Comparison of ENCODE assay signal across 8 mouse cellular contexts in the genomic region with DNA sequence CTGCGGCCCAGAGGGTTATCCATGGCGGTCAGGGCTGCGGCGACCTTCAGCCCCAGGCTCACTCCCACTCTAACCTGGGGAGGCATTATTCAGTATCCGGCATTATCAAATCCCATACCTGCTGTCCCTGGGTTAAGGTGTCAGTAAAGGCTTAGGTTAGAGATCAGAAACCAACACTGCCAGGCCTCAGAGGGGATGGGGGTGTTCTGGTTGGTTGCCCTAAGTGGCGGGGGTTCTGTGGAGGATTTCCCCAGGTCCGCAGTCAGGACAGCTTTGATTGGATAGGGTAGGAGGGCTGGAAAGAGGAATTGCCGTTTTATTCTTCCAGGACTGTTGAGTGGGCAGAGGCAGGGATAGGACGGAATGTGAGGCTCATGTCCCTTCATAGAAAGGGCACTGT. TPM values are rescaled to one million over a fixed set of nuclear protein-coding genes. Genes with fewer than 3 reads are reported as not detected.
DNase-seq lines count a peak whose midpoint lies in the region; ATAC-seq and TF ChIP-seq lines count a peak whose summit lies in the region.

No protein-coding gene starts in this region.

- ATAC-seq in erythroblast, adult 5-6 weeks (replicated peaks; ENCODE audit: low FRiP score, poor library complexity, severe bottlenecking) = no peak
- ATAC-seq in limb, embryonic 15.5 days (ENCODE audit: insufficient number of reproducible peaks, low FRiP score, low TSS enrichment, low read depth) = no peak
- no peak for ATAC-seq in stomach, embryonic 16.5 days (ENCODE audit: insufficient read depth, low FRiP score)
- ATAC-seq in CD4-positive, CD25-positive, alpha-beta regulatory T cell, adult 4 months = no peak

- H3K27me3 ChIP-seq in erythroblast, embryonic 14.5 days (ENCODE audit: control insufficient read depth) = peaks cover 35% of the 10 kb centered on the region
- H3K27me3 ChIP-seq in spleen, adult 2 months (ENCODE audit: control insufficient read depth, insufficient read depth, low read length) = peaks cover 9% of the 10 kb centered on the region
- H3K27me3 ChIP-seq in limb, embryonic 15.5 days = peaks cover 38% of the 10 kb centered on the region
- peaks cover 33% of the 10 kb centered on the region for H3K27me3 ChIP-seq in stomach, embryonic 16.5 days (ENCODE audit: control insufficient read depth, insufficient read depth, low read length)

- TF ChIP-seq CTCF in spleen, adult 2 months (IDR thresholded peaks at IDR 0.05; ENCODE audit: extremely low read depth, insufficient read depth, insufficient read length, insufficient replicate concordance) = no peak

- H3K4me1 ChIP-seq in erythroblast, embryonic 14.5 days (ENCODE audit: control insufficient read depth) = peaks cover 66% of the 10 kb centered on the region
- peaks cover 11% of the 10 kb centered on the region for H3K4me1 ChIP-seq in spleen, adult 2 months (ENCODE audit: control insufficient read depth, insufficient read depth, insufficient read length)
- H3K4me1 ChIP-seq in limb, embryonic 15.5 days = peaks cover 40% of the 10 kb centered on the region
- H3K4me1 ChIP-seq in stomach, embryonic 16.5 days (ENCODE audit: control insufficient read depth, insufficient read depth, low read length) = peaks cover 19% of the 10 kb centered on the region

- peak overlapping the region; percentile 90 for H3K4me2 ChIP-seq in limb, embryonic 15.5 days
- H3K4me2 ChIP-seq in stomach, embryonic 16.5 days (ENCODE audit: low read depth, low read length) = peak overlapping the region; percentile 87

- no peaks in the 10 kb centered on the region for H3K9me3 ChIP-seq in erythroblast, embryonic 14.5 days (ENCODE audit: control insufficient read depth, low read length)
- no peaks in the 10 kb centered on the region for H3K9me3 ChIP-seq in limb, embryonic 15.5 days
- no peaks in the 10 kb centered on the region for H3K9me3 ChIP-seq in stomach, embryonic 16.5 days (replicated peaks; ENCODE audit: control insufficient read depth, low read length)

- no peak for TF ChIP-seq POLR2A in spleen, adult 2 months (IDR thresholded peaks at IDR 0.05; ENCODE audit: low read depth, low read length)

- peaks cover 39% of the 10 kb centered on the region for H3K36me3 ChIP-seq in erythroblast, embryonic 14.5 days (ENCODE audit: control insufficient read depth)
- peaks cover 30% of the 10 kb centered on the region for H3K36me3 ChIP-seq in spleen, adult 2 months (ENCODE audit: control insufficient read depth, insufficient read depth, low read length)
- H3K36me3 ChIP-seq in limb, embryonic 15.5 days = peaks cover 33% of the 10 kb centered on the region
- peaks cover 21% of the 10 kb centered on the region for H3K36me3 ChIP-seq in stomach, embryonic 16.5 days (ENCODE audit: control insufficient read depth, insufficient read depth, low read length)

- peak overlapping the region; percentile 82 for H3K4me3 ChIP-seq in erythroblast, embryonic 14.5 days (replicated peaks)
- peak overlapping the region; percentile 73; the same call in 1 of the 2 replicates for H3K4me3 ChIP-seq in spleen, adult 2 months (ENCODE audit: extremely low read depth, insufficient read depth, insufficient read length)
- peak overlapping the region; percentile 70 for H3K4me3 ChIP-seq in limb, embryonic 15.5 days
- peak overlapping the region; percentile 72 for H3K4me3 ChIP-seq in stomach, embryonic 16.5 days (replicated peaks; ENCODE audit: low read length)

- peak overlapping the region; percentile 71; the same call in 1 of the 2 replicates for H3K9ac ChIP-seq in limb, embryonic 15.5 days
- peak overlapping the region; percentile 90 for H3K9ac ChIP-seq in stomach, embryonic 16.5 days (ENCODE audit: low read length)

- no peak for DNase-seq in spleen, adult 2 months (ENCODE audit: low read depth in 1 of 2, low spot score in 2 of 2)
- DNase-seq in spleen, postnatal 14 days (ENCODE audit: low spot score in 2 of 2) = no peak
- DNase-seq in embryo, embryonic 10 days (ENCODE audit: low spot score) = no peak

- no peak overlapping the region for H3K27ac ChIP-seq in spleen, adult 2 months (ENCODE audit: insufficient read depth, low read length)
- peak overlapping the region; percentile 89 for H3K27ac ChIP-seq in limb, embryonic 15.5 days
- peak overlapping the region; percentile 96 for H3K27ac ChIP-seq in stomach, embryonic 16.5 days (ENCODE audit: low read length)

- 72% methylated on average over 9 of the region's 9 CpGs for WGBS in spleen, adult 2 months
- WGBS in limb, embryonic 15.5 days = 47% methylated on average over 9 of the region's 9 CpGs
- WGBS in stomach, embryonic 16.5 days = 49% methylated on average over 9 of the region's 9 CpGs

RNA-seq across cellular contexts. Expression of gene Sco2, which starts 0.7 kb away (rescaled TPM):
- 0.47 and 0.81 TPM in 2 replicates for polyA plus RNA-seq in erythroblast, embryonic 14.5 days (2012)
- 1.3 and 5.2 TPM in 2 replicates for total RNA-seq in erythroblast, adult 5-6 weeks (2015; ENCODE audit: low replicate concordance)
- total RNA-seq in erythroblast, adult 5-6 weeks (2017; ENCODE audit: low replicate concordance) = 0.68 and 2.1 TPM in 2 replicates
- 26.6 and 28.4 TPM in 2 replicates for polyA plus RNA-seq in spleen, adult 2 months (2012; rRNA removed)
- polyA plus RNA-seq in limb, embryonic 15.5 days (2015; fragmentation: Nextera tagmentation; extraction: Ambion mirVana) = 5.5 and 5.6 TPM in 2 replicates
- polyA plus RNA-seq in stomach, embryonic 16.5 days (2015; fragmentation: Nextera tagmentation; extraction: Ambion mirVana) = 6.0 and 6.1 TPM in 2 replicates
- 1 to 10 TPM; 1.6 to 3.0 TPM for polyA plus RNA-seq in CD4-positive, CD25-positive, alpha-beta regulatory T cell, adult 4 months (2017; shearing (Covaris generic))

RNA-seq across cellular contexts. Expression of gene Tymp, which starts 2.5 kb away (rescaled TPM):
- polyA plus RNA-seq in erythroblast, embryonic 14.5 days (2012) = 0.16 and 0.17 TPM in 2 replicates
- not detected in 2 replicates for total RNA-seq in erythroblast, adult 5-6 weeks (2015; ENCODE audit: low replicate concordance)
- total RNA-seq in erythroblast, adult 5-6 weeks (2017; ENCODE audit: low replicate concordance) = not detected in 2 replicates
- 2.9 and 4.6 TPM in 2 replicates for polyA plus RNA-seq in spleen, adult 2 months (2012; rRNA removed)
- polyA plus RNA-seq in limb, embryonic 15.5 days (2015; fragmentation: Nextera tagmentation; extraction: Ambion mirVana) = 1.0 and 1.6 TPM in 2 replicates
- polyA plus RNA-seq in stomach, embryonic 16.5 days (2015; fragmentation: Nextera tagmentation; extraction: Ambion mirVana) = 1.3 and 1.4 TPM in 2 replicates
- polyA plus RNA-seq in CD4-positive, CD25-positive, alpha-beta regulatory T cell, adult 4 months (2017; shearing (Covaris generic)) = not detected

RNA-seq across cellular contexts. Expression of gene Odf3b, which starts 4.7 kb away (rescaled TPM):
- polyA plus RNA-seq in erythroblast, embryonic 14.5 days (2012) = 0.44 and 0.65 TPM in 2 replicates
- not detected in 2 replicates for total RNA-seq in erythroblast, adult 5-6 weeks (2015; ENCODE audit: low replicate concordance)
- total RNA-seq in erythroblast, adult 5-6 weeks (2017; ENCODE audit: low replicate concordance) = 2.3 TPM in 1 of 2 replicates, not detected in the other
- 1.5 and 1.6 TPM in 2 replicates for polyA plus RNA-seq in spleen, adult 2 months (2012; rRNA removed)
- polyA plus RNA-seq in limb, embryonic 15.5 days (2015; fragmentation: Nextera tagmentation; extraction: Ambion mirVana) = 0.42 and 0.56 TPM in 2 replicates
- polyA plus RNA-seq in stomach, embryonic 16.5 days (2015; fragmentation: Nextera tagmentation; extraction: Ambion mirVana) = 0.54 and 0.94 TPM in 2 replicates
- polyA plus RNA-seq in CD4-positive, CD25-positive, alpha-beta regulatory T cell, adult 4 months (2017; shearing (Covaris generic)) = 1 to 10 TPM in 1 of 2 experiments, not detected in 1; 2.5 TPM

RNA-seq across cellular contexts. Expression of gene Klhdc7b, which starts 10.4 kb away (rescaled TPM):
- polyA plus RNA-seq in erythroblast, embryonic 14.5 days (2012) = not detected in 2 replicates
- not detected in 2 replicates for total RNA-seq in erythroblast, adult 5-6 weeks (2015; ENCODE audit: low replicate concordance)
- not detected in 2 replicates for total RNA-seq in erythroblast, adult 5-6 weeks (2017; ENCODE audit: low replicate concordance)
- 0.02 TPM in 1 of 2 replicates, not detected in the other for polyA plus RNA-seq in spleen, adult 2 months (2012; rRNA removed)
- polyA plus RNA-seq in limb, embryonic 15.5 days (2015; fragmentation: Nextera tagmentation; extraction: Ambion mirVana) = not detected in 2 replicates
- polyA plus RNA-seq in stomach, embryonic 16.5 days (2015; fragmentation: Nextera tagmentation; extraction: Ambion mirVana) = 0.04 TPM in 1 of 2 replicates, not detected in the other
- not detected for polyA plus RNA-seq in CD4-positive, CD25-positive, alpha-beta regulatory T cell, adult 4 months (2017; shearing (Covaris generic))

RNA-seq across cellular contexts. Expression of gene Ncaph2, which starts 18.8 kb away (rescaled TPM):
- 17.1 and 19.8 TPM in 2 replicates for polyA plus RNA-seq in erythroblast, embryonic 14.5 days (2012)
- total RNA-seq in erythroblast, adult 5-6 weeks (2015; ENCODE audit: low replicate concordance) = 30.6 and 48.1 TPM in 2 replicates
- 60.7 and 118 TPM in 2 replicates for total RNA-seq in erythroblast, adult 5-6 weeks (2017; ENCODE audit: low replicate concordance)
- 113 and 131 TPM in 2 replicates for polyA plus RNA-seq in spleen, adult 2 months (2012; rRNA removed)
- 151 and 161 TPM in 2 replicates for polyA plus RNA-seq in limb, embryonic 15.5 days (2015; fragmentation: Nextera tagmentation; extraction: Ambion mirVana)
- polyA plus RNA-seq in stomach, embryonic 16.5 days (2015; fragmentation: Nextera tagmentation; extraction: Ambion mirVana) = 150 and 166 TPM in 2 replicates
- polyA plus RNA-seq in CD4-positive, CD25-positive, alpha-beta regulatory T cell, adult 4 months (2017; shearing (Covaris generic)) = 100 to 1,000 TPM; 189 to 193 TPM
